Mouse (Mus musculus) kidney, postnatal 0 days (tissue): ENCODE data around the gene Cercam. TPM values are rescaled to one million over a fixed set of nuclear protein-coding genes. Genes with fewer than 3 reads are reported as not detected.

Source experiments
- ATAC-seq: fragments of 200-750 bp; cut with Nextera tagmentation; replicated peaks from 2 replicates; pipeline ENCODE4 v1.8.0; 2017; ENCODE audit warnings: low read depth, moderate number of reproducible peaks, moderate TSS enrichment, moderate library complexity; ENCODE audit not compliant: low FRiP score
- DNase-seq: peaks from one replicate; pipeline ENCODE4 v3.0.0-alpha.2; 2016; ENCODE audit warnings: low spot score
- H3K27ac ChIP-seq: fragments of 300-500 bp; sonication (generic); 2 replicates; pipeline ENCODE4 v1.5.1; 2014; ENCODE audit warnings: mild to moderate bottlenecking
- H3K27me3 ChIP-seq: fragments of 300-500 bp; sonication (generic); 2 replicates; pipeline ENCODE4 v1.6.1; 2014; ENCODE audit warnings: low read length, mixed read lengths; ENCODE audit not compliant: insufficient read depth
- H3K36me3 ChIP-seq: fragments of 300-500 bp; sonication (generic); 2 replicates; pipeline ENCODE4 v1.6.1; 2014; ENCODE audit warnings: low read length, mixed read lengths; ENCODE audit not compliant: insufficient read depth
- H3K4me1 ChIP-seq: fragments of 300-500 bp; sonication (generic); replicated peaks from 2 replicates; pipeline ENCODE4 v1.6.1; 2014; ENCODE audit warnings: antibody characterized with exemption, low read length, mixed read lengths; ENCODE audit not compliant: insufficient read depth
- H3K4me2 ChIP-seq: fragments of 300-500 bp; sonication (generic); 2 replicates; pipeline ENCODE4 v1.6.1; 2014; ENCODE audit warnings: mild to moderate bottlenecking, low read length, moderate library complexity, mixed read lengths
- H3K4me3 ChIP-seq: fragments of 300-500 bp; sonication (generic); replicated peaks from 2 replicates; pipeline ENCODE4 v1.5.1; 2014; ENCODE audit warnings: low read depth, low read length
- H3K9ac ChIP-seq: fragments of 300-500 bp; sonication (generic); 2 replicates; pipeline ENCODE4 v1.6.1; 2014; ENCODE audit warnings: low read depth, low read length
- H3K9me3 ChIP-seq: fragments of 300-500 bp; sonication (generic); replicated peaks from 2 replicates; pipeline ENCODE4 v1.6.1; 2016; ENCODE audit warnings: low read length, inconsistent platforms, mixed read lengths
- CTCF ChIP-seq: IDR thresholded peaks from 2 replicates; pipeline ENCODE4 v1.5.1; 2016; ENCODE audit warnings: antibody characterized with exemption, low read depth, mild to moderate bottlenecking, moderate library complexity
- WGBS: fragments of 180-500 bp; shearing (Covaris S2); extraction: QIAGEN DNeasy Blood & Tissue Kit; methylation state at CpG from one replicate; pipeline ENCODE4 v1.1.7; 2014; 5-methylcytosine and 5-hydroxymethylcytosine counted together
- microRNA-seq: library from miRNA; unstranded; fragments of <30 nt; microRNA quantifications from one replicate; pipeline ENCODE4, GENCODE M21; 2016
- polyA plus RNA-seq: library from polyadenylated mRNA; unstranded; fragments of >200 nt; fragmentation: Nextera tagmentation; extraction: Ambion mirVana; gene quantifications from 2 replicates; pipeline ENCODE4 v1.2.1, GENCODE M21; 2015

Cercam gene
- polyA plus RNA-seq, 1 experiment from 2014 or later: 10.2 TPM

GRCm38 (mm10) chr2:29910042-29910441 lies 41.1 kb downstream of the Cercam start:
- Histone ChIP-seq H3K36me3 (peaks cover 58% of the 10 kb centered on the region), H3K9me3 (no peaks in the 10 kb centered on the region), H3K9ac (no peak overlapping the region), H3K4me2 (no peak overlapping the region), H3K4me3 (no peak overlapping the region), H3K27ac (no peak overlapping the region), H3K27me3 (no peaks in the 10 kb centered on the region), H3K4me1 (no peaks in the 10 kb centered on the region)
- ATAC-seq: no peak
- peak; percentile 47; the same call in 1 of the 2 replicates for TF ChIP-seq CTCF
- peak; percentile 13 for DNase-seq
- WGBS: 91% methylated on average over 2 of the region's 2 CpGs

- Histone ChIP-seq H3K4me2 (no peak overlapping the region), H3K9me3 (no peaks in the 10 kb centered on the region), H3K36me3 (peaks cover 69% of the 10 kb centered on the region), H3K4me1 (no peaks in the 10 kb centered on the region), H3K27me3 (no peaks in the 10 kb centered on the region), H3K9ac (no peak overlapping the region), H3K27ac (no peak overlapping the region), H3K4me3 (no peak overlapping the region)
- ATAC-seq (no peak), DNase-seq (no peak)
- no peak for TF ChIP-seq CTCF
- 92% methylated on average over 11 of the region's 11 CpGs for WGBS
Measured at GRCm38 (mm10) chr2:29917621-29918020, 48.7 kb downstream of the Cercam start.

- no peak for TF ChIP-seq CTCF
- no peak overlapping the region for H3K9ac ChIP-seq
- H3K9me3 ChIP-seq: no peaks in the 10 kb centered on the region
- ATAC-seq: no peak
- peak; percentile 64 for DNase-seq
- H3K4me3 ChIP-seq: no peak overlapping the region
- no peak overlapping the region for H3K4me2 ChIP-seq
- H3K27ac ChIP-seq: no peak overlapping the region
- H3K4me1 ChIP-seq: no peaks in the 10 kb centered on the region
- 24% methylated on average over 11 of the region's 11 CpGs for WGBS
- peaks cover 70% of the 10 kb centered on the region for H3K36me3 ChIP-seq
- H3K27me3 ChIP-seq: no peaks in the 10 kb centered on the region
Measured at GRCm38 (mm10) chr2:29922011-29922410, 53.0 kb downstream of the Cercam start.

GRCm38 (mm10) chr2:29926542-29926941 lies 57.6 kb downstream of the Cercam start:
- Histone ChIP-seq H3K9ac (no peak overlapping the region), H3K4me2 (no peak overlapping the region), H3K27me3 (no peaks in the 10 kb centered on the region), H3K36me3 (peaks cover 66% of the 10 kb centered on the region), H3K9me3 (no peaks in the 10 kb centered on the region), H3K27ac (no peak overlapping the region), H3K4me1 (no peaks in the 10 kb centered on the region), H3K4me3 (no peak overlapping the region)
- no peak for TF ChIP-seq CTCF
- WGBS: 87% methylated on average over 5 of the region's 5 CpGs
- peak; percentile 53; the same call in 1 of the 2 replicates for ATAC-seq
- DNase-seq: peak; percentile 4

- no peaks in the 10 kb centered on the region for H3K4me1 ChIP-seq
- H3K9me3 ChIP-seq: no peaks in the 10 kb centered on the region
- H3K4me3 ChIP-seq: no peak overlapping the region
- no peak for DNase-seq
- no peak overlapping the region for H3K4me2 ChIP-seq
- no peak for TF ChIP-seq CTCF
- WGBS: 86% methylated on average over 10 of the region's 10 CpGs
- no peak overlapping the region for H3K9ac ChIP-seq
- no peak overlapping the region for H3K27ac ChIP-seq
- no peaks in the 10 kb centered on the region for H3K27me3 ChIP-seq
- peaks cover 37% of the 10 kb centered on the region for H3K36me3 ChIP-seq
- ATAC-seq: no peak
Measured at GRCm38 (mm10) chr2:29930506-29930905, 61.5 kb downstream of the Cercam start.

- no peak overlapping the region for H3K27ac ChIP-seq
- no peaks in the 10 kb centered on the region for H3K27me3 ChIP-seq
- DNase-seq: no peak
- H3K9me3 ChIP-seq: no peaks in the 10 kb centered on the region
- H3K4me3 ChIP-seq: no peak overlapping the region
- no peaks in the 10 kb centered on the region; the same call in 1 of the 2 replicates for H3K4me1 ChIP-seq
- no peak for ATAC-seq
- no peak for TF ChIP-seq CTCF
- WGBS: 90% methylated on average over 6 of the region's 6 CpGs
- H3K36me3 ChIP-seq: peaks cover 30% of the 10 kb centered on the region
- no peak overlapping the region for H3K9ac ChIP-seq
- no peak overlapping the region for H3K4me2 ChIP-seq
Measured at GRCm38 (mm10) chr2:29931194-29931593, 62.2 kb downstream of the Cercam start.

Small RNAs within 50 kb of the gene (microRNA-seq; reads per million reads assigned to microRNA genes)
- gene Mir219a-2: not detected
- gene Mir219b: not detected

Other genes with a start within 250 kb of the Cercam start
- gene Rapgef1, start 249.4 kb upstream of the Cercam start, polyA plus RNA-seq: 10.4 and 12.0 TPM in 2 replicates
- 3.8 and 4.5 TPM in 2 replicates for gene Gm13420, start 117.5 kb upstream of the Cercam start, polyA plus RNA-seq
- 0.41 TPM in 1 of 2 replicates, not detected in the other for gene Gm13547, start 109.9 kb upstream of the Cercam start, polyA plus RNA-seq
- gene Coq4, start 81.7 kb upstream of the Cercam start, polyA plus RNA-seq: 29.3 and 31.1 TPM in 2 replicates
- gene Trub2, start 80.7 kb upstream of the Cercam start, polyA plus RNA-seq: 24.1 and 25.9 TPM in 2 replicates
- 15.0 and 15.5 TPM in 2 replicates for gene Slc27a4, start 66.5 kb upstream of the Cercam start, polyA plus RNA-seq
- 26.1 and 29.0 TPM in 2 replicates for gene Urm1, start 49.1 kb upstream of the Cercam start, polyA plus RNA-seq
- gene Odf2, start 20.1 kb downstream of the Cercam start, polyA plus RNA-seq: 33.1 and 36.9 TPM in 2 replicates
- 31.2 and 37.5 TPM in 2 replicates for gene Gle1, start 66.3 kb downstream of the Cercam start, polyA plus RNA-seq
- gene Sptan1, start 96.4 kb downstream of the Cercam start, polyA plus RNA-seq: 92.4 and 94.3 TPM in 2 replicates
- gene Wdr34, start 179.7 kb downstream of the Cercam start, polyA plus RNA-seq: 26.2 and 29.1 TPM in 2 replicates
- 411 and 412 TPM in 2 replicates for gene Set, start 188.2 kb downstream of the Cercam start, polyA plus RNA-seq
- 5.7 and 6.4 TPM in 2 replicates for gene Pkn3, start 208.5 kb downstream of the Cercam start, polyA plus RNA-seq
- 31.8 and 37.0 TPM in 2 replicates for gene Zdhhc12, start 224.5 kb downstream of the Cercam start, polyA plus RNA-seq